Mouse (Mus musculus) hindbrain, embryonic 16.5 days (tissue): ENCODE data around the gene Slc29a1. TPM values are rescaled to one million over a fixed set of nuclear protein-coding genes. Genes with fewer than 3 reads are reported as not detected.
"Not testable (repeated sequence)": the region's sequence is repeated elsewhere in the genome, so short reads cannot be mapped to it uniquely, and the experiment has no call there.

Experiments used
- ATAC-seq: fragments of 200-750 bp; cut with Nextera tagmentation; 2 replicates; pipeline ENCODE4 v1.8.0; 2017; ENCODE audit warnings: moderate TSS enrichment, moderate library complexity
- H3K27ac ChIP-seq: fragments of 300-500 bp; sonication (generic); 2 replicates; pipeline ENCODE4 v1.5.1; 2014; ENCODE audit warnings: low read depth, mild to moderate bottlenecking, control low read depth, low read length, moderate library complexity
- H3K27me3 ChIP-seq: fragments of 300-500 bp; sonication (generic); replicated peaks from 2 replicates; pipeline ENCODE4 v1.6.1; 2014; ENCODE audit warnings: low read length; ENCODE audit not compliant: control insufficient read depth, insufficient read depth
- H3K36me3 ChIP-seq: fragments of 300-500 bp; sonication (generic); 2 replicates; pipeline ENCODE4 v1.6.1; 2014; ENCODE audit warnings: mild to moderate bottlenecking, low read length, moderate library complexity, mixed read lengths; ENCODE audit not compliant: control insufficient read depth, insufficient read depth
- H3K4me1 ChIP-seq: fragments of 300-500 bp; sonication (generic); 2 replicates; pipeline ENCODE4 v1.6.1; 2014; ENCODE audit warnings: low read depth, low read length; ENCODE audit not compliant: control insufficient read depth, insufficient read depth
- H3K4me2 ChIP-seq: fragments of 300-500 bp; sonication (generic); 2 replicates; pipeline ENCODE4 v1.6.1; 2014; ENCODE audit warnings: mild to moderate bottlenecking, low read length, control low read depth, moderate library complexity
- H3K4me3 ChIP-seq: fragments of 300-500 bp; sonication (generic); 2 replicates; pipeline ENCODE4 v1.5.1; 2014; ENCODE audit warnings: mild to moderate bottlenecking, low read length, control low read depth, moderate library complexity
- H3K9ac ChIP-seq: fragments of 300-500 bp; sonication (generic); 2 replicates; pipeline ENCODE4 v1.6.1; 2014; ENCODE audit warnings: low read depth, mild to moderate bottlenecking, control low read depth, low read length, moderate library complexity
- H3K9me3 ChIP-seq: fragments of 300-500 bp; sonication (generic); 2 replicates; pipeline ENCODE4 v1.6.1; 2014; ENCODE audit warnings: mild to moderate bottlenecking, low read length, moderate library complexity; ENCODE audit not compliant: control insufficient read depth
- WGBS: fragments of 180-500 bp; shearing (Covaris S2); extraction: QIAGEN DNeasy Blood & Tissue Kit; methylation state at CpG from one replicate; pipeline ENCODE4 v1.1.7; 2014; 5-methylcytosine and 5-hydroxymethylcytosine counted together
- polyA plus RNA-seq: library from polyadenylated mRNA; unstranded; fragments of >200 nt; fragmentation: Nextera tagmentation; extraction: Ambion mirVana; gene quantifications from 2 replicates; pipeline ENCODE4 v1.2.1, GENCODE M21; 2015

The Slc29a1 gene
- polyA plus RNA-seq, 1 experiment from 2014 or later, result 56.5 TPM

- peak overlapping the region; percentile 88 for H3K27ac ChIP-seq
- peak; percentile 89 for ATAC-seq
- no peaks in the 10 kb centered on the region for H3K27me3 ChIP-seq
- peak overlapping the region; percentile 69 for H3K4me2 ChIP-seq
- WGBS, result 2% methylated on average over 34 of the region's 34 CpGs
- H3K4me3 ChIP-seq, result peak overlapping the region; percentile 49
- peaks cover 12% of the 10 kb centered on the region for H3K4me1 ChIP-seq
- no peaks in the 10 kb centered on the region for H3K9me3 ChIP-seq
- no peaks in the 10 kb centered on the region for H3K36me3 ChIP-seq
- H3K9ac ChIP-seq, result peak overlapping the region; percentile 60
Observed at GRCm38 (mm10) chr17:45629861-45630694, 30.7 kb upstream of the Slc29a1 start.

- Histone ChIP-seq H3K36me3 (no peaks in the 10 kb centered on the region), H3K4me3 (peak overlapping the region; percentile 49), H3K27ac (peak overlapping the region; percentile 88; the same call in 1 of the 2 replicates), H3K9ac (peak overlapping the region; percentile 60; the same call in 1 of the 2 replicates), H3K9me3 (no peaks in the 10 kb centered on the region), H3K4me1 (peaks cover 12% of the 10 kb centered on the region), H3K4me2 (peak overlapping the region; percentile 69), H3K27me3 (no peaks in the 10 kb centered on the region)
- ATAC-seq, result peak; percentile 38
- 63% methylated on average over 13 of the region's 13 CpGs for WGBS
Observed at GRCm38 (mm10) chr17:45628885-45629855, 29.8 kb upstream of the Slc29a1 start.

GRCm38 (mm10) chr17:45628160-45628559, 28.8 kb upstream of the Slc29a1 start:
- H3K4me3 ChIP-seq, result no peak overlapping the region
- no peaks in the 10 kb centered on the region for H3K27me3 ChIP-seq
- H3K4me2 ChIP-seq, result no peak overlapping the region
- peaks cover 12% of the 10 kb centered on the region for H3K4me1 ChIP-seq
- no peak overlapping the region for H3K9ac ChIP-seq
- no peak overlapping the region for H3K27ac ChIP-seq
- no peaks in the 10 kb centered on the region for H3K9me3 ChIP-seq
- H3K36me3 ChIP-seq, result no peaks in the 10 kb centered on the region
- ATAC-seq, result no peak
- 24% methylated on average over 3 of the region's 3 CpGs for WGBS

GRCm38 (mm10) chr17:45626577-45627134, 27.2 kb upstream of the Slc29a1 start:
- Histone ChIP-seq H3K9me3 (no peaks in the 10 kb centered on the region), H3K4me1 (peaks cover 12% of the 10 kb centered on the region), H3K27me3 (no peaks in the 10 kb centered on the region), H3K4me2 (peak overlapping the region; percentile 53), H3K27ac (no peak overlapping the region), H3K36me3 (no peaks in the 10 kb centered on the region), H3K4me3 (peak overlapping the region; percentile 19; the same call in 1 of the 2 replicates), H3K9ac (peak overlapping the region; percentile 42; the same call in 1 of the 2 replicates)
- ATAC-seq, result no peak; the same call in 1 of the 2 replicates
- WGBS, result 24% methylated on average over 15 of the region's 15 CpGs

- not testable (repeated sequence) for H3K9me3 ChIP-seq, H3K4me2 ChIP-seq, H3K4me3 ChIP-seq, H3K27ac ChIP-seq, H3K36me3 ChIP-seq, H3K9ac ChIP-seq, H3K4me1 ChIP-seq, H3K27me3 ChIP-seq, ATAC-seq
- 89% methylated on average over 8 of the region's 8 CpGs for WGBS
Observed at GRCm38 (mm10) chr17:45623425-45623824, 24.0 kb upstream of the Slc29a1 start.

- peak overlapping the region; percentile 46 for H3K27ac ChIP-seq
- H3K9ac ChIP-seq, result peak overlapping the region; percentile 47
Observed at GRCm38 (mm10) chr17:45619386-45620256, 20.2 kb upstream of the Slc29a1 start.

GRCm38 (mm10) chr17:45618941-45619385, 19.6 kb upstream of the Slc29a1 start:
- no peak for ATAC-seq
- Histone ChIP-seq H3K27ac (peak overlapping the region; percentile 46), H3K4me2 (peak overlapping the region; percentile 29), H3K36me3 (no peaks in the 10 kb centered on the region), H3K9ac (peak overlapping the region; percentile 47), H3K4me3 (no peak overlapping the region), H3K9me3 (no peaks in the 10 kb centered on the region), H3K4me1 (peaks cover 3% of the 10 kb centered on the region; the same call in 1 of the 2 replicates), H3K27me3 (no peaks in the 10 kb centered on the region; the same call in 1 of the 2 replicates)
- 13% methylated on average over 8 of the region's 8 CpGs for WGBS

More at GRCm38 (mm10) chr17:45619386-45620256, 20.2 kb upstream of the Slc29a1 start:
- no peaks in the 10 kb centered on the region; the same call in 1 of the 2 replicates for H3K27me3 ChIP-seq
- WGBS, result 30% methylated on average over 20 of the region's 20 CpGs
- H3K4me3 ChIP-seq, result no peak overlapping the region
- ATAC-seq, result no peak
- no peaks in the 10 kb centered on the region for H3K9me3 ChIP-seq
- H3K36me3 ChIP-seq, result no peaks in the 10 kb centered on the region
- peaks cover 3% of the 10 kb centered on the region; the same call in 1 of the 2 replicates for H3K4me1 ChIP-seq
- H3K4me2 ChIP-seq, result peak overlapping the region; percentile 29

- ATAC-seq, result no peak
- Histone ChIP-seq H3K4me2 (no peak overlapping the region), H3K9me3 (no peaks in the 10 kb centered on the region), H3K27ac (no peak overlapping the region), H3K27me3 (no peaks in the 10 kb centered on the region; the same call in 1 of the 2 replicates), H3K4me1 (peaks cover 3% of the 10 kb centered on the region; the same call in 1 of the 2 replicates), H3K4me3 (no peak overlapping the region), H3K36me3 (no peaks in the 10 kb centered on the region), H3K9ac (no peak overlapping the region)
- WGBS, result 87% methylated on average over 6 of the region's 6 CpGs
Observed at GRCm38 (mm10) chr17:45617655-45618054, 18.2 kb upstream of the Slc29a1 start.
